Mouse (Mus musculus): ENCODE results near the gene Adamtsl5. TPM values are rescaled to one million over a fixed set of nuclear protein-coding genes. Genes with fewer than 3 reads are reported as not detected.

Adamtsl5 gene
- total and polyA plus RNA-seq, 3 experiments: 5.4 to 33.4 (median 16.9) TPM

- ATAC-seq (ENCODE audit: extremely low read depth, insufficient number of reproducible peaks, low FRiP score, poor library complexity, severe bottlenecking) (no peak), DNase-seq (ENCODE audit: low spot score) (no peak)
- peaks cover 30% of the 10 kb centered on the region for H3K36me3 ChIP-seq (replicated peaks)
- no peaks in the 10 kb centered on the region for H3K9me3 ChIP-seq (replicated peaks)
- no peak for TF ChIP-seq CTCF (IDR thresholded peaks at IDR 0.05; ENCODE audit: low read depth, low read length)
- no peak for TF ChIP-seq GATA2 (IDR thresholded peaks at IDR 0.05; ENCODE audit: borderline replicate concordance, low read depth, low read length)
- no peak for TF ChIP-seq GATA1 (IDR thresholded peaks at IDR 0.05; ENCODE audit: borderline replicate concordance, low read length)
- no peak for TF ChIP-seq TAL1 (conservative IDR thresholded peaks at IDR 0.05; ENCODE audit: low read depth, low read length)
- no peak for TF ChIP-seq POLR2AphosphoS5 (IDR thresholded peaks at IDR 0.05; ENCODE audit: insufficient replicate concordance, low read depth, low read length)
- peaks cover 52% of the 10 kb centered on the region for H3K4me1 ChIP-seq (ENCODE audit: insufficient read depth, low read depth, low read length)
- no peak overlapping the region for H3K4me3 ChIP-seq (ENCODE audit: low read depth, low read length)
- peaks cover 62% of the 10 kb centered on the region for H3K27me3 ChIP-seq (ENCODE audit: insufficient read depth, low read length)
Observed at GRCm38 (mm10) chr10:80297526-80298133, 50.6 kb downstream of the Adamtsl5 start.

GRCm38 (mm10) chr10:80296824-80297223, 51.4 kb downstream of the Adamtsl5 start:
- Histone ChIP-seq H3K27me3 (ENCODE audit: insufficient read depth, low read length) (peaks cover 54% of the 10 kb centered on the region), H3K4me3 (ENCODE audit: low read depth, low read length) (no peak overlapping the region), H3K4me1 (ENCODE audit: insufficient read depth, low read depth, low read length) (peaks cover 49% of the 10 kb centered on the region), H3K9me3 (replicated peaks) (no peaks in the 10 kb centered on the region), H3K36me3 (replicated peaks) (peaks cover 31% of the 10 kb centered on the region)
- ATAC-seq (ENCODE audit: extremely low read depth, insufficient number of reproducible peaks, low FRiP score, poor library complexity, severe bottlenecking) (no peak), DNase-seq (ENCODE audit: low spot score) (no peak)
- TF ChIP-seq TAL1 (conservative IDR thresholded peaks at IDR 0.05; ENCODE audit: low read depth, low read length) (no peak), GATA1 (IDR thresholded peaks at IDR 0.05; ENCODE audit: borderline replicate concordance, low read length) (no peak), POLR2AphosphoS5 (IDR thresholded peaks at IDR 0.05; ENCODE audit: insufficient replicate concordance, low read depth, low read length) (no peak)

GRCm38 (mm10) chr10:80295618-80296425, 52.4 kb downstream of the Adamtsl5 start, which contains the start of gene Apc2:
Gene Apc2, plus strand, starts transcription at chr10:80295977.
- ATAC-seq (ENCODE audit: extremely low read depth, insufficient number of reproducible peaks, low FRiP score, poor library complexity, severe bottlenecking): 0 out of 2 replicates have a peak, but pooled peaks have one; percentile 30
- Histone ChIP-seq H3K27me3 (ENCODE audit: insufficient read depth, low read length) (peaks cover 44% of the 10 kb centered on the region), H3K4me1 (ENCODE audit: insufficient read depth, low read depth, low read length) (peaks cover 52% of the 10 kb centered on the region), H3K4me3 (ENCODE audit: low read depth, low read length) (peak within 1 kb of the TSS; percentile 83; the same call in 1 of the 2 replicates), H3K9me3 (replicated peaks) (no peaks in the 10 kb centered on the region), H3K36me3 (replicated peaks) (peaks cover 31% of the 10 kb centered on the region)
- peak; percentile 64 for DNase-seq (ENCODE audit: low spot score)
- TF ChIP-seq TAL1 (conservative IDR thresholded peaks at IDR 0.05; ENCODE audit: low read depth, low read length): no peak
- 0 out of 2 replicates have a peak, but pooled peaks have one; percentile 33 for TF ChIP-seq POLR2AphosphoS5 (IDR thresholded peaks at IDR 0.05; ENCODE audit: insufficient replicate concordance, low read depth, low read length)
- no peak for TF ChIP-seq GATA2 (IDR thresholded peaks at IDR 0.05; ENCODE audit: borderline replicate concordance, low read depth, low read length)
- peak; percentile 42 for TF ChIP-seq CTCF (IDR thresholded peaks at IDR 0.05; ENCODE audit: low read depth, low read length)
- no peak for TF ChIP-seq GATA1 (IDR thresholded peaks at IDR 0.05; ENCODE audit: borderline replicate concordance, low read length)

GRCm38 (mm10) chr10:80294788-80295303, 53.4 kb downstream of the Adamtsl5 start:
- DNase-seq (ENCODE audit: low spot score) (no peak), ATAC-seq (ENCODE audit: extremely low read depth, insufficient number of reproducible peaks, low FRiP score, poor library complexity, severe bottlenecking) (no peak)
- H3K36me3 ChIP-seq (replicated peaks): peaks cover 31% of the 10 kb centered on the region
- H3K9me3 ChIP-seq (replicated peaks): no peaks in the 10 kb centered on the region
- H3K4me1 ChIP-seq (ENCODE audit: insufficient read depth, low read depth, low read length): peaks cover 52% of the 10 kb centered on the region
- H3K27me3 ChIP-seq (ENCODE audit: insufficient read depth, low read length): peaks cover 34% of the 10 kb centered on the region
- peak overlapping the region; percentile 83; the same call in 1 of the 2 replicates for H3K4me3 ChIP-seq (ENCODE audit: low read depth, low read length)
- TF ChIP-seq GATA1 (IDR thresholded peaks at IDR 0.05; ENCODE audit: borderline replicate concordance, low read length): no peak
- TF ChIP-seq TAL1 (conservative IDR thresholded peaks at IDR 0.05; ENCODE audit: low read depth, low read length): no peak
- 0 out of 2 replicates have a peak, but pooled peaks have one; percentile 22 for TF ChIP-seq POLR2AphosphoS5 (IDR thresholded peaks at IDR 0.05; ENCODE audit: insufficient replicate concordance, low read depth, low read length)
- TF ChIP-seq GATA2 (IDR thresholded peaks at IDR 0.05; ENCODE audit: borderline replicate concordance, low read depth, low read length): no peak
- TF ChIP-seq CTCF (IDR thresholded peaks at IDR 0.05; ENCODE audit: low read depth, low read length): no peak

- Histone ChIP-seq H3K4me3 (ENCODE audit: low read depth, low read length) (peak overlapping the region; percentile 83), H3K27me3 (ENCODE audit: insufficient read depth, low read length) (peaks cover 28% of the 10 kb centered on the region), H3K36me3 (replicated peaks) (peaks cover 33% of the 10 kb centered on the region), H3K9me3 (replicated peaks) (no peaks in the 10 kb centered on the region), H3K4me1 (ENCODE audit: insufficient read depth, low read depth, low read length) (peaks cover 52% of the 10 kb centered on the region)
- ATAC-seq (ENCODE audit: extremely low read depth, insufficient number of reproducible peaks, low FRiP score, poor library complexity, severe bottlenecking): no peak
- DNase-seq (ENCODE audit: low spot score): no peak
- no peak for TF ChIP-seq POLR2AphosphoS5 (IDR thresholded peaks at IDR 0.05; ENCODE audit: insufficient replicate concordance, low read depth, low read length)
- TF ChIP-seq TAL1 (conservative IDR thresholded peaks at IDR 0.05; ENCODE audit: low read depth, low read length): no peak
- TF ChIP-seq GATA1 (IDR thresholded peaks at IDR 0.05; ENCODE audit: borderline replicate concordance, low read length): no peak
- no peak for TF ChIP-seq CTCF (IDR thresholded peaks at IDR 0.05; ENCODE audit: low read depth, low read length)
Observed at GRCm38 (mm10) chr10:80294311-80294710, 53.9 kb downstream of the Adamtsl5 start.

GRCm38 (mm10) chr10:80293325-80293724, 54.9 kb downstream of the Adamtsl5 start:
- ATAC-seq (ENCODE audit: extremely low read depth, insufficient number of reproducible peaks, low FRiP score, poor library complexity, severe bottlenecking) (no peak), DNase-seq (ENCODE audit: low spot score) (no peak)
- Histone ChIP-seq H3K4me3 (ENCODE audit: low read depth, low read length) (peak overlapping the region; percentile 83), H3K9me3 (replicated peaks) (no peaks in the 10 kb centered on the region), H3K4me1 (ENCODE audit: insufficient read depth, low read depth, low read length) (peaks cover 56% of the 10 kb centered on the region), H3K27me3 (ENCODE audit: insufficient read depth, low read length) (peaks cover 19% of the 10 kb centered on the region), H3K36me3 (replicated peaks) (peaks cover 43% of the 10 kb centered on the region)
- no peak for TF ChIP-seq GATA2 (IDR thresholded peaks at IDR 0.05; ENCODE audit: borderline replicate concordance, low read depth, low read length)
- no peak for TF ChIP-seq TAL1 (conservative IDR thresholded peaks at IDR 0.05; ENCODE audit: low read depth, low read length)
- TF ChIP-seq GATA1 (IDR thresholded peaks at IDR 0.05; ENCODE audit: borderline replicate concordance, low read length): no peak
- no peak for TF ChIP-seq CTCF (IDR thresholded peaks at IDR 0.05; ENCODE audit: low read depth, low read length)
- TF ChIP-seq POLR2AphosphoS5 (IDR thresholded peaks at IDR 0.05; ENCODE audit: insufficient replicate concordance, low read depth, low read length): no peak
